11 mouse cellular contexts compared by ENCODE assay signal in the genomic region with DNA sequence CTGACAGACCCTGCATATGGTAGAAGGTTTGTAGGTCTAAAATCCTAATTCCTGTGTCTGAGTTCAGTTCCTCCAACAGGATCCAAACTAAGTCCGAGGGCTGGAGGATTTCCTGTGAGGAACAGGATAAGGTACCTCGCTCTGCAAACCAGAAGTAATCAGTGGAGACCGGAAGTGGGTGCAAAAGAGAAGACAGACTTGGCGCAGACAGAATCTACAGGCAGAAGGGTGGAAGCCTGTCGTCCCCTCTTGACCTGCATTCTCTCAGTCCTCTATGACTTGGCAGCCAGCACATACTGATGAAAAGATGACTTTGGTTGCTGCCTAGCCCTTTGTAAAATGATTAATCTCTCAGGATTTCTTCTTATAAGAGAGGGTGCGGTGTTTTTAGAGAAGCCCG.
A peak's percentile ranks its signal among the peaks of the same experiment; 100 is the strongest.
DNase-seq lines count a peak whose midpoint lies in the region; ATAC-seq and TF ChIP-seq lines count a peak whose summit lies in the region.
"Had no signal": no experiment of that assay in that cellular context is flagged by ENCODE, and none has a peak within 500 bp of the region (broad histone marks: within the 10 kb centered on the region; RNA-seq: fewer than 3 reads in every experiment).

No protein-coding gene starts in this region.

- peaks cover 23% of the 10 kb centered on the region for H3K4me1 ChIP-seq in forebrain, embryonic 12.5 days
- H3K4me1 ChIP-seq in forebrain, embryonic 10.5 days, result peaks cover 17% of the 10 kb centered on the region
- no peaks in the 10 kb centered on the region for H3K4me1 ChIP-seq in kidney, adult 2 months (ENCODE audit: control insufficient read depth, insufficient read depth, low read length)
- H3K4me1 ChIP-seq in kidney, embryonic 14.5 days (ENCODE audit: control insufficient read depth, insufficient read depth, low read length), result no peaks in the 10 kb centered on the region
- H3K4me1 ChIP-seq in midbrain, embryonic 16.5 days (ENCODE audit: control insufficient read depth, insufficient read depth, low read length), result peaks cover 12% of the 10 kb centered on the region

- DNase-seq in forebrain, embryonic 10.5 days (ENCODE audit: extremely low spot score, low spot score), result no peak
- peak; percentile 45 for DNase-seq in kidney, adult 2 months
- DNase-seq in kidney, postnatal 10 days, result peak; percentile 46
- DNase-seq in left cerebral cortex, adult 18-20 months (ENCODE audit: low spot score in 2 of 2), result no peak
- no peak for DNase-seq in retina, postnatal 1 day
- DNase-seq: cerebellum, postnatal 14 days; liver had no signal

- H3K4me3 ChIP-seq in forebrain, embryonic 12.5 days (replicated peaks), result no peak overlapping the region
- no peak overlapping the region for H3K4me3 ChIP-seq in forebrain, embryonic 10.5 days
- H3K4me3 ChIP-seq in kidney, adult 2 months (ENCODE audit: insufficient read depth, low read depth, low read length), result no peak overlapping the region
- H3K4me3 ChIP-seq in kidney, embryonic 14.5 days (ENCODE audit: low read length), result no peak overlapping the region
- H3K4me3 ChIP-seq in midbrain, embryonic 16.5 days (ENCODE audit: low read depth, low read length), result no peak overlapping the region
- H3K4me3 ChIP-seq: embryonic facial prominence, embryonic 13.5 days had no signal

- H3K27me3 ChIP-seq in forebrain, embryonic 12.5 days, result 0 out of 2 replicates have a peak, but pooled peaks cover 4% of the 10 kb centered on the region
- H3K27me3 ChIP-seq in forebrain, embryonic 10.5 days (ENCODE audit: poor library complexity, severe bottlenecking), result peaks cover 14% of the 10 kb centered on the region
- H3K27me3 ChIP-seq in kidney, adult 2 months (replicated peaks; ENCODE audit: control insufficient read depth, insufficient read depth, low read length), result no peaks in the 10 kb centered on the region
- H3K27me3 ChIP-seq in kidney, embryonic 14.5 days (ENCODE audit: control insufficient read depth, insufficient read depth, low read length), result no peaks in the 10 kb centered on the region
- H3K27me3 ChIP-seq in midbrain, embryonic 16.5 days (ENCODE audit: control insufficient read depth, insufficient read depth, low read depth, low read length), result no peaks in the 10 kb centered on the region
- H3K27me3 ChIP-seq: embryonic facial prominence, embryonic 13.5 days had no signal

- no peak overlapping the region for H3K4me2 ChIP-seq in forebrain, embryonic 12.5 days
- no peak overlapping the region for H3K4me2 ChIP-seq in kidney, embryonic 14.5 days (replicated peaks; ENCODE audit: low read depth, low read length)
- no peak overlapping the region for H3K4me2 ChIP-seq in midbrain, embryonic 16.5 days (ENCODE audit: low read length)
- H3K4me2 ChIP-seq: embryonic facial prominence, embryonic 13.5 days had no signal

- no peak for TF ChIP-seq POLR2A in kidney, adult 2 months (IDR thresholded peaks at IDR 0.05; ENCODE audit: low read depth, low read length)

- TF ChIP-seq CTCF in kidney, adult 2 months (conservative IDR thresholded peaks at IDR 0.05; ENCODE audit: insufficient read depth, insufficient read length, low read depth, low read length), result no peak

- no peak for ATAC-seq in forebrain, embryonic 12.5 days (ENCODE audit: low FRiP score)
- no peak for ATAC-seq in kidney, embryonic 14.5 days (ENCODE audit: low FRiP score, low TSS enrichment)
- no peak for ATAC-seq in midbrain, embryonic 16.5 days

- H3K36me3 ChIP-seq in forebrain, embryonic 12.5 days (replicated peaks), result no peaks in the 10 kb centered on the region
- H3K36me3 ChIP-seq in forebrain, embryonic 10.5 days (replicated peaks), result no peaks in the 10 kb centered on the region
- H3K36me3 ChIP-seq in kidney, adult 2 months (ENCODE audit: control insufficient read depth, insufficient read depth, low read length), result no peaks in the 10 kb centered on the region
- no peaks in the 10 kb centered on the region for H3K36me3 ChIP-seq in kidney, embryonic 14.5 days (ENCODE audit: control insufficient read depth, insufficient read depth, low read length)
- H3K36me3 ChIP-seq in midbrain, embryonic 16.5 days (ENCODE audit: control insufficient read depth, insufficient read depth, low read length), result no peaks in the 10 kb centered on the region
- H3K36me3 ChIP-seq: embryonic facial prominence, embryonic 13.5 days had no signal

- no peak overlapping the region for H3K9ac ChIP-seq in forebrain, embryonic 12.5 days
- H3K9ac ChIP-seq in kidney, embryonic 14.5 days (ENCODE audit: low read depth, low read length), result no peak overlapping the region
- H3K9ac ChIP-seq in midbrain, embryonic 16.5 days (ENCODE audit: low read depth, low read length), result no peak overlapping the region
- H3K9ac ChIP-seq: embryonic facial prominence, embryonic 13.5 days had no signal

- no peaks in the 10 kb centered on the region for H3K9me3 ChIP-seq in forebrain, embryonic 12.5 days
- H3K9me3 ChIP-seq in forebrain, embryonic 10.5 days, result no peaks in the 10 kb centered on the region
- H3K9me3 ChIP-seq in kidney, embryonic 14.5 days (ENCODE audit: control insufficient read depth, low read length), result no peaks in the 10 kb centered on the region
- no peaks in the 10 kb centered on the region for H3K9me3 ChIP-seq in midbrain, embryonic 16.5 days (replicated peaks; ENCODE audit: control insufficient read depth, low read length, poor library complexity, severe bottlenecking)
- H3K9me3 ChIP-seq: embryonic facial prominence, embryonic 13.5 days had no signal

- H3K27ac ChIP-seq in forebrain, embryonic 12.5 days, result 0 out of 2 replicates have a peak overlapping the region, but pooled peaks have one; percentile 53
- H3K27ac ChIP-seq in forebrain, embryonic 10.5 days, result no peak overlapping the region
- no peak overlapping the region for H3K27ac ChIP-seq in kidney, adult 2 months (ENCODE audit: insufficient read depth, low read depth, low read length)
- no peak overlapping the region; the same call in 1 of the 2 replicates for H3K27ac ChIP-seq in kidney, embryonic 14.5 days (ENCODE audit: low read depth, low read length)
- H3K27ac ChIP-seq in midbrain, embryonic 16.5 days (ENCODE audit: low read length), result peak overlapping the region; percentile 66
- H3K27ac ChIP-seq: embryonic facial prominence, embryonic 13.5 days had no signal

- WGBS in forebrain, embryonic 12.5 days, result 86% methylated on average over 7 of the region's 7 CpGs
- 80% methylated on average over 7 of the region's 7 CpGs for WGBS in forebrain, embryonic 10.5 days
- WGBS in kidney, adult 2 months, result 68% methylated on average over 7 of the region's 7 CpGs
- WGBS in kidney, embryonic 14.5 days, result 75% methylated on average over 7 of the region's 7 CpGs
- WGBS in midbrain, embryonic 16.5 days, result 70% methylated on average over 7 of the region's 7 CpGs

Comparison
In these comparisons a context has a peak if more than half of its experiments do, and no peak if none do; other contexts are left out.
1. H3K27ac ChIP-seq: peak in forebrain, embryonic 12.5 days (single experiment) and midbrain, embryonic 16.5 days (single experiment); none in forebrain, embryonic 10.5 days (single experiment), kidney, adult 2 months (single experiment) and kidney, embryonic 14.5 days (single experiment).
2. DNase-seq: peak in kidney, adult 2 months (single experiment) and kidney, postnatal 10 days (single experiment); none in forebrain, embryonic 10.5 days (single experiment), left cerebral cortex, adult 18-20 months (0 of 2) and retina, postnatal 1 day (single experiment).